ENCODE assay signal across 9 mouse cellular contexts in the genomic region with DNA sequence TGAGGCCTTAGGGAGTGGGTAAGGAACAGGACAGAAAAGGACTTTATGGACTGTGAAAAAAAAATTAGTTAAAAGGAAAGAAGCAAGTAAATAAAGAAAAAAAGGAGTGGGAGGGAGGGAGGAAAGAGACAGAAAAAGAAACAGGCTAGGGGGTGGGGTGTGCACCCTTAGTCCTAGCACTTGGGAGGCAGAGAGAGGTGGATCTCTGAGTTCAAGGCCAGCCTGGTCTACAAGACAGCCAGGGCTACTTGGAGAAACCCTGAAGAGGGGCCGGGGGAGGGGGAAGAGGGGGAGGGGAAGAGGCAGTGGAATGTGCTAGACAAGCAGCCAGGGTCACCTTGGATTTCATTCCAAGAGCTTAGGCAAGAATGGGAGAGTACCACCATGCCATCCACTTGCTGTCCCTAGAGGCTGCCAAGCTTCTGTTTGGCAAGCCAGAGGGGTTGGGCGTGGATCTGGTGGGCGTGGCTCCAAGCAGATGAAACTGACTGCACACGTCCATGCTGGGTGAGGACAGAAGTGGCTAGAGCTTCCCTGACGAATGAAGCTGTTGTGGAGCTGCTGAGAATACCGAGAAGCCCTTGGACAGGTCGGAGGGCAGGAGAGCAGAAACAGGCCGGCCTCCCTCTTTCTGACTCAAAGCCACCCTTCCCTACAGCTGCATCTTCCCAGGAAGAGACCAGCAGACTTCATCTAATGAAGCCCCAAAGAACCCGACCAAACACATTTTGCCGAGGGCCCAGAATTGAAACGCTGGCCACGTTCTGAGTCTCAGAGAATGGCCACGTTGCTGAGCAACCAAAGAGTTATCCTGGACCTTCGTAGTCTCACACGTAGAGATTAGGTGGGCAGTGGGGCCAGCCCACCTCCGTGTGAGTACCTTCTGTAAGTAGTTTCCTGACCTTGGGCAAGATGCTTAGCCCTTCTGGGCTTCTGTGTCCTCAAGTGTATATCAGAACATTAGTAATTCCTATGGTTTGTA. TPM values are rescaled to one million over a fixed set of nuclear protein-coding genes. Genes with fewer than 3 reads are reported as not detected.
DNase-seq lines count a peak whose midpoint lies in the region; ATAC-seq lines count a peak whose summit lies in the region.
"Had no signal": no experiment of that assay in that cellular context is flagged by ENCODE, and none has a peak within 500 bp of the region (broad histone marks: within the 10 kb centered on the region; RNA-seq: fewer than 3 reads in every experiment).

No protein-coding gene starts in this region.

- H3K9ac ChIP-seq in forebrain, embryonic 13.5 days: no peak overlapping the region
- no peak overlapping the region for H3K9ac ChIP-seq in forebrain, embryonic 11.5 days (ENCODE audit: low read length)
- no peak overlapping the region for H3K9ac ChIP-seq in midbrain, embryonic 11.5 days (ENCODE audit: low read length)
- H3K9ac ChIP-seq: limb, embryonic 12.5 days had no signal

- ATAC-seq in forebrain, embryonic 13.5 days: peak; percentile 48; the same call in 1 of the 2 replicates
- ATAC-seq in forebrain, embryonic 11.5 days (replicated peaks; ENCODE audit: low FRiP score): no peak
- peak; percentile 56; the same call in 1 of the 2 replicates for ATAC-seq in midbrain, embryonic 11.5 days (ENCODE audit: low FRiP score)

- H3K36me3 ChIP-seq in forebrain, embryonic 13.5 days (ENCODE audit: poor library complexity, severe bottlenecking): no peaks in the 10 kb centered on the region
- H3K36me3 ChIP-seq in forebrain, embryonic 11.5 days (ENCODE audit: control insufficient read depth, insufficient read depth, low read length): no peaks in the 10 kb centered on the region
- no peaks in the 10 kb centered on the region for H3K36me3 ChIP-seq in midbrain, embryonic 11.5 days (ENCODE audit: control insufficient read depth, insufficient read depth, low read length)
- H3K36me3 ChIP-seq: limb, embryonic 12.5 days had no signal

- WGBS in forebrain, embryonic 13.5 days: 42% methylated on average over 16 of the region's 16 CpGs
- WGBS in forebrain, embryonic 11.5 days: 58% methylated on average over 16 of the region's 16 CpGs
- WGBS in midbrain, embryonic 11.5 days: 40% methylated on average over 16 of the region's 16 CpGs

- no peak overlapping the region for H3K4me3 ChIP-seq in forebrain, embryonic 13.5 days
- no peak overlapping the region for H3K4me3 ChIP-seq in forebrain, embryonic 11.5 days (ENCODE audit: low read depth, low read length)
- H3K4me3 ChIP-seq in midbrain, embryonic 11.5 days (ENCODE audit: low read depth, low read length): no peak overlapping the region
- H3K4me3 ChIP-seq: limb, embryonic 12.5 days had no signal

- intact Hi-C loops in heart, postnatal 14 days (cut with DNase I): no loop called here

- H3K4me2 ChIP-seq in forebrain, embryonic 13.5 days: no peak overlapping the region
- no peak overlapping the region for H3K4me2 ChIP-seq in forebrain, embryonic 11.5 days (ENCODE audit: low read depth, low read length, severe bottlenecking)
- no peak overlapping the region for H3K4me2 ChIP-seq in midbrain, embryonic 11.5 days
- H3K4me2 ChIP-seq: limb, embryonic 12.5 days had no signal

- H3K4me1 ChIP-seq in forebrain, embryonic 13.5 days: peaks cover 22% of the 10 kb centered on the region
- no peaks in the 10 kb centered on the region for H3K4me1 ChIP-seq in forebrain, embryonic 11.5 days (replicated peaks; ENCODE audit: control insufficient read depth, insufficient read depth, low read length)
- H3K4me1 ChIP-seq in midbrain, embryonic 11.5 days (ENCODE audit: control insufficient read depth, insufficient read depth, low read length): peaks cover 6% of the 10 kb centered on the region; the same call in 1 of the 2 replicates

- DNase-seq in forebrain, embryonic 11.5 days (ENCODE audit: low spot score): no peak
- peak; percentile 62 for DNase-seq in c-Kit-positive CD71-positive TER-119-positive erythroid progenitor cells, embryonic 14.5 days (ENCODE audit: low spot score)
- peak; percentile 53 to 68 for DNase-seq in heart, postnatal 14 days
- peak; percentile 74 to 75 for DNase-seq in kidney, postnatal 36 days
- DNase-seq in midbrain, embryonic 11.5 days (ENCODE audit: low spot score, missing footprints): peak; percentile 89
- DNase-seq in spleen, adult 12 weeks (ENCODE audit: low spot score): no peak
- no peak for DNase-seq in thymus, postnatal 36 days

- H3K27ac ChIP-seq in forebrain, embryonic 13.5 days: peak overlapping the region; percentile 26; the same call in 1 of the 2 replicates
- no peak overlapping the region for H3K27ac ChIP-seq in forebrain, embryonic 11.5 days (ENCODE audit: low read depth, low read length)
- peak overlapping the region; percentile 20; the same call in 1 of the 2 replicates for H3K27ac ChIP-seq in midbrain, embryonic 11.5 days (ENCODE audit: low read depth, low read length)
- H3K27ac ChIP-seq: limb, embryonic 12.5 days had no signal

- H3K27me3 ChIP-seq in forebrain, embryonic 13.5 days: no peaks in the 10 kb centered on the region
- no peaks in the 10 kb centered on the region for H3K27me3 ChIP-seq in forebrain, embryonic 11.5 days (ENCODE audit: control insufficient read depth, insufficient read depth, low read length)
- H3K27me3 ChIP-seq in midbrain, embryonic 11.5 days (ENCODE audit: control insufficient read depth, insufficient read depth, low read length): no peaks in the 10 kb centered on the region
- H3K27me3 ChIP-seq: limb, embryonic 12.5 days had no signal

- no peaks in the 10 kb centered on the region for H3K9me3 ChIP-seq in forebrain, embryonic 13.5 days (replicated peaks)
- no peaks in the 10 kb centered on the region for H3K9me3 ChIP-seq in forebrain, embryonic 11.5 days (ENCODE audit: control insufficient read depth, low read length)
- H3K9me3 ChIP-seq in midbrain, embryonic 11.5 days (ENCODE audit: control insufficient read depth, low read length): no peaks in the 10 kb centered on the region
- H3K9me3 ChIP-seq: limb, embryonic 12.5 days had no signal

RNA-seq across cellular contexts. Expression of a gene that starts 31.6 kb away (rescaled TPM):
- 80.2 and 81.1 TPM in 2 replicates for polyA plus RNA-seq in forebrain, embryonic 13.5 days (2015; fragmentation: Nextera tagmentation; extraction: Ambion mirVana)
- 56.8 and 60.9 TPM in 2 replicates for polyA plus RNA-seq in forebrain, embryonic 11.5 days (2014; fragmentation: Nextera tagmentation; extraction: Ambion mirVana)
- 10 to 100 TPM; 15.6 to 15.7 TPM for total RNA-seq in heart, postnatal 14 days (2021)
- 64.9 and 65.4 TPM in 2 replicates for polyA plus RNA-seq in midbrain, embryonic 11.5 days (2014; fragmentation: Nextera tagmentation; extraction: Ambion mirVana)

RNA-seq across cellular contexts. Expression of a gene that starts 48.3 kb away (rescaled TPM):
- 4.1 and 4.8 TPM in 2 replicates for polyA plus RNA-seq in forebrain, embryonic 13.5 days (2015; fragmentation: Nextera tagmentation; extraction: Ambion mirVana)
- 14.3 and 18.0 TPM in 2 replicates for polyA plus RNA-seq in forebrain, embryonic 11.5 days (2014; fragmentation: Nextera tagmentation; extraction: Ambion mirVana)
- 1 to 10 TPM; 1.9 to 2.1 TPM for total RNA-seq in heart, postnatal 14 days (2021)
- 12.7 and 12.9 TPM in 2 replicates for polyA plus RNA-seq in midbrain, embryonic 11.5 days (2014; fragmentation: Nextera tagmentation; extraction: Ambion mirVana)

Comparison
In these comparisons a context has a peak if more than half of its experiments do, and no peak if none do; other contexts are left out.
1. DNase-seq: peak in c-Kit-positive CD71-positive TER-119-positive erythroid progenitor cells, embryonic 14.5 days (single experiment), heart, postnatal 14 days (2 of 2), kidney, postnatal 36 days (2 of 2) and midbrain, embryonic 11.5 days (single experiment); none in forebrain, embryonic 11.5 days (single experiment), spleen, adult 12 weeks (single experiment) and thymus, postnatal 36 days (0 of 2).